Mouse (Mus musculus) T-helper 17 cell (primary cell): ENCODE data around the gene Zfp14.

Source experiments
- in situ Hi-C, 2 experiments: fragments of 300-600 bp; cut with MboI, MseI; formaldehyde crosslinking; loops; 1 replicate in 1 of 2; 2 replicates in 1 of 2; pipeline ENCODE4 v1.15.1; 2025; ENCODE audit warnings: high pct_unique_total_duplicates in 2 of 2

The Zfp14 gene

GRCm38 (mm10) chr7:30050882-30051548, at the start of gene Zfp14:
Gene Zfp14, minus strand, starts transcription at chr7:30051380.
- in situ Hi-C loops: no loop called here

- in situ Hi-C loops: loop anchor here in 1 of 2 experiments (10.0 kb wide), 1 partner anchor 456 kb away; the partner anchor contains the start of genes Hspb6, Lin37 and Proser3
Observed at GRCm38 (mm10) chr7:30099297-30099696, 48.1 kb upstream of the Zfp14 start.

- in situ Hi-C loops: loop anchor here in 1 of 2 experiments (10.0 kb wide), 1 partner anchor 459 kb away; the partner anchor contains the start of genes Hspb6, Lin37 and Proser3
Observed at GRCm38 (mm10) chr7:30095551-30096125, 44.5 kb upstream of the Zfp14 start.

DNA sequence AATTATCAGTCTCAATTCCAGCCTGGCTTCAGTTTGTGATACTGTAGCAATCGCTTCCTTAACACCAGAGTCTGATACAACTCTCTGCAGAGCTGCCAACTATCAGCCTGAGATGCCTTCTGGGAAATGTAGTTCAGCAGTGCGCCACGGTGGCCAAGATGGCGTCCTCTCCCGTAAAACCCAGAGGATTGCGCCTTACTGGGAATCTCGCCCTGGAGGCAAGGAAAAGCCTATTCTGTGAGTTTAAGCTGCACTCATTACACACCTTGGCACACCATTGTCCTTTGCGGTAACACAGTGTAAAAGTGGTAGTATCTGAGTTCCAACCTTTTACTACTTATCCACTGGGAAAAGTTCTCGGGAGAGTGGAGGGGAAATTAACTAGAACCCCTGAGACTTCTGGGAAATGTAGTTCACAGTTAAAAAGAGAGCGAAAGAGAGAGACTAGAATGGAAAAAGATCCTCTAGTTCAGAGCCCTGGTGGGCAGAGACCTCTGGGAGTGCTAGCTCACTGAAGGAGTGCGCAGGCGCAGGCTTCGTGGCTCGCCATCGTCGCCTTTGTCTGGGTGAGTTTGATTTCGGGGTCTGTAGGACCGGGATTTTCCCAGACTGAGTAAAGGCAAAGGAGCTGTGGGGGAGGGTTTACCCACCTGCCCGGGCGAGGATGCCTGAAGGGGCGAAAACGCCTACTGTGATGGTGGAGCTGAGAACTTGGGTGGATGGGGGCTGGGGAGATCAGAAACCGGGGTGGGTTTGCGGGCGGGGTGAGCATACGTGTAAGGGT, 43.7 kb upstream of the Zfp14 start, which contains the start of gene Zfp260:
TSS of gene Zfp260 (plus strand) at position 132 of the 784 bp plus-strand sequence.
- in situ Hi-C loops: loop anchor here in 1 of 2 experiments (10.0 kb wide), 1 partner anchor 460 kb away; the partner anchor contains the start of genes Hspb6, Lin37 and Proser3

DNA sequence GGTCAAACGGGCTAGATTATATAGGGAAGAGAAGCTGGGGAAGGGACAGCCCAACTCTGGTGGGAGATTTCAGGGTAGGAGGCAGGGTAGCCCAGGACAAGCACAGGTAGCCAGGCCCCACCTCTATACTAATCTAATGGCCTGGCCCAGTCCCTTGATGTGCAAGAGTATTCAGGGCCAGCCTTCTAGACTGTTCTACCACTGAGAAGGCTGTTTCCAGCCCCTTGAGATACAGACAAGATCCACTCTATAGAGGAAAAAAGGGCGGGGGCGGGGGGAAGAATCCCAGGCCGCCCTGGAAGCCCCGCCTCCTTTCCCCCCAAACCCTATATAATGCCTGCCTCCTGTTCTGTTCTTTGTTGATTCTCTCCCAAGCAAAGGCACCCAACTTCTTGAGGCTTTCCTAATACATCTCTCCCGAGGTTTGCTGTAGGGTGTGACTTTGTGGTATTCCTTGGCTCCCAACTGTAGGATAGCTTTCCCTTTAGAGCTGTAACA, 42.8 kb upstream of the Zfp14 start:
- in situ Hi-C loops: loop anchor here in 1 of 2 experiments (10.0 kb wide), 1 partner anchor 461 kb away; the partner anchor contains the start of genes Hspb6, Lin37 and Proser3

GRCm38 (mm10) chr7:30092666-30093065, 41.5 kb upstream of the Zfp14 start:
- in situ Hi-C loops: loop anchor here in 1 of 2 experiments (10.0 kb wide), 1 partner anchor 462 kb away; the partner anchor contains the start of genes Hspb6, Lin37 and Proser3

GRCm38 (mm10) chr7:30090970-30091585, 39.9 kb upstream of the Zfp14 start:
- in situ Hi-C loops: loop anchor here in 1 of 2 experiments (10.0 kb wide), 1 partner anchor 464 kb away; the partner anchor contains the start of genes Hspb6, Lin37 and Proser3

- in situ Hi-C loops: loop anchor here in 1 of 2 experiments (10.0 kb wide), 1 partner anchor 464 kb away; the partner anchor contains the start of genes Hspb6, Lin37 and Proser3
Observed at GRCm38 (mm10) chr7:30090092-30090969, 39.2 kb upstream of the Zfp14 start, which contains the start of the genes Gm26920 and Zfp566. Gene Gm26920, minus strand, starts transcription at chr7:30090410. Gene Zfp566, minus strand, starts transcription at chr7:30090527.

DNA sequence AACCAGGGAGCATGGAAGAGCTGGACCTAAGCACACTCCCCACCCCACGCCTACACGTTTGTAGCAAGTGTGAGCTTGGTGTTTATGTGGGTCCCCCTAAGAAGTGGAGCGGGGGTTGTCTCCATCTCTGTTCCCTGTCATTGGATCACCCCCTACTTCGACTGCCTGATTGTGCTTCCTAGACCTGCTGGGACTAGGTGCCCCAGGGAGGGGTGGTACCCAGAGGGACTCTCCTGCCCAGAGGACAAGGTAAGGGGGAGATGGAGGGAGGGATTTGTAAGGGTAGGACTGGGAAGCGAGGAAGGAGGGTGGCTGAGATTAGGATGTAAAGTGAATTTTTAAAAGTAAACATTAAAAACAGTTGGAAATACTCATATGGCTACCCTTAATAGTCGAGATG, 38.2 kb upstream of the Zfp14 start:
- in situ Hi-C loops: no loop called here

DNA sequence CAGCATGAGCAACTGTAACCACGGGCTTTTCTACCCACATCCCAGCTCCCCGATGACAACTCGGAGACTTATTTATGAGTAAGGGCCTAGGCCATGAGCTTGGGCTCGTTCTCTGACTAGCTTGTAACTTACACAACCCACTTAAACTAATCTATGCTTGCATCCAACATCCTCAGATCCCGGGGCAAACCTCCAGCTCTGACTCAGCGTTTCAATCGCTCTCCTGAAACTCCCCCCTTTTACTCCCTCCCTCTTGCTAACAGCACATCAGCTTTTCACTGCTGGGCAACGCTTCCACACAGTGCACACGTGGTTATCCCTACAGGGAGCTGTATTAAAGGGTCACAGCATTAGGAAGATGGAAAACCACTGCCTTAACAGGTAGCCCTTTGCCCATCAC, 35.3 kb upstream of the Zfp14 start:
- in situ Hi-C loops: no loop called here

GRCm38 (mm10) chr7:30072146-30073028, 21.2 kb upstream of the Zfp14 start, which contains the start of gene Zfp82:
Gene Zfp82, minus strand, starts transcription at chr7:30072900.
- in situ Hi-C loops: no loop called here

- in situ Hi-C loops: no loop called here
Observed at GRCm38 (mm10) chr7:30064622-30065021, 13.4 kb upstream of the Zfp14 start.

DNA sequence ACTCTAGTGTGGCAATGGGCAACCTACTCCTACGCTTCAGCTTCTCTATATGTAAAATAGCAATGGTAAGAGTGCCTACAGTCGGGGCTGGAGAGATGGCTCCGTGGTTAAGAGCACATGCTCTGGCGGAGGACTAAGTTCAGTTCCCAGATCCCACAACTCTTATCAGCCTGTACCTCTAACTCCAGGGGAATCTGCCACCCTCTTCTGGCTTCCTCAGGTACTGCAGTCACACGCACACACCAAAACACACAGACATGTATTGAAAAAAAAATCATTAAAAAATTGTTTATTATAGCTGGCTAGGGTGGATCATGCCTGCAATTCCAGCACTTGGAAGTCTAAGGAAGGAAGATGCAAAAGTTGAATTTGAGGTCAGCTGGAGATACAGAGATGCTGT, 11.3 kb upstream of the Zfp14 start:
- in situ Hi-C loops: no loop called here

GRCm38 (mm10) chr7:30060341-30060740, 9.2 kb upstream of the Zfp14 start:
- in situ Hi-C loops: no loop called here

DNA sequence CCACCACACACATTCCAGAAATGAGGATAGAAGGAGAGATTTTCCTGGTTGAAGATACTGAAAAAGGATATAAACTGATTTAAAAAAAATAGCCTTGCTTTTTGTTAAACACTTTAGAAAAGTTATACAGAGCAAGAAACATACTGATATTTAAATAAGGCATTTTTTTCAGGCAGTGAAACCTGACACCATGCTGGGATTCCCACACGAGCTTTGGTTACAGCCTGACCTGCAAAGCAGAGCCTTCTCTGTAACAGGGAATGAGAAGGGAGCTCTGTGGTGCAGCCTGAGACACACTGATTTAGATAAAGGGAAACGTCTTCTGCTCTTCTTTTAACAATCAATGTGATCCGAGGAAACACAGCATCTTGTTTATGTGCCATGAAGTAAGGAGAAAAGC, 2.4 kb upstream of the Zfp14 start:
- in situ Hi-C loops: no loop called here

- in situ Hi-C loops: no loop called here
Observed at GRCm38 (mm10) chr7:30048126-30048525, 3.1 kb downstream of the Zfp14 start.

GRCm38 (mm10) chr7:30044354-30044753, 6.8 kb downstream of the Zfp14 start:
- in situ Hi-C loops: no loop called here

GRCm38 (mm10) chr7:30034331-30034730, 16.8 kb downstream of the Zfp14 start:
- in situ Hi-C loops: no loop called here

DNA sequence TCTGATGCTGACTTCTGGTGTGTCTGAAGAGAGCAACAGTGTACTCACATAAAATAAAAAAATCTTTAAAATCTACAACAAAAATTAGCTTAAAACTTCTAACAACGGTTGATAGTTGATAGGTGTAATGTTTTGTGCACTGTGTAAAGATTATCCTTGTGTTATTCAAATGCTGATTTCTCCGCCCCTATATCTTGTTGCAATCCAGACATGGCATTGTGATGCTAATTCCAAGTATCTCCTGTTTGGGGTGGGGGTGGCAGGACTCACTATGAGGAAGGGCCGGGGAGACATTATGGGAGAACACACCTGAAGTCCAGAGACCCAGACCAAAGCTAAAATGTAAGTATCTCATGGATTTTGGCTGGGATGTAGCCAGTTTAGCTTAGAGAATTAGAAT, 19.8 kb downstream of the Zfp14 start:
- in situ Hi-C loops: no loop called here
